Mouse (Mus musculus) heart, embryonic 13.5 days (tissue): ENCODE measurements around the gene Galm. TPM values are rescaled to one million over a fixed set of nuclear protein-coding genes. Genes with fewer than 3 reads are reported as not detected.
A peak's percentile ranks its signal among the peaks of the same experiment; 100 is the strongest.

Source experiments
- ATAC-seq: fragments of 200-750 bp; cut with Nextera tagmentation; 2 replicates; pipeline ENCODE4 v1.8.0; 2017; ENCODE audit warnings: moderate TSS enrichment; ENCODE audit not compliant: insufficient number of reproducible peaks, low FRiP score, low TSS enrichment; ENCODE audit errors: extremely low read depth
- H3K27ac ChIP-seq: fragments of 300-500 bp; sonication (generic); replicated peaks from 2 replicates; pipeline ENCODE4 v1.5.1; 2015; ENCODE audit warnings: moderate library complexity, mild to moderate bottlenecking, inconsistent platforms
- H3K27me3 ChIP-seq: fragments of 300-500 bp; sonication (generic); replicated peaks from 2 replicates; pipeline ENCODE4 v1.6.1; 2015; ENCODE audit warnings: mild to moderate bottlenecking, inconsistent platforms
- H3K36me3 ChIP-seq: fragments of 300-500 bp; sonication (generic); 2 replicates; pipeline ENCODE4 v1.6.1; 2015; ENCODE audit warnings: mild to moderate bottlenecking, inconsistent platforms
- H3K4me1 ChIP-seq: fragments of 300-500 bp; sonication (generic); 2 replicates; pipeline ENCODE4 v1.6.1; 2015; ENCODE audit warnings: inconsistent platforms
- H3K4me2 ChIP-seq: fragments of 300-500 bp; sonication (generic); 2 replicates; pipeline ENCODE4 v1.6.1; 2015; ENCODE audit warnings: inconsistent platforms, mild to moderate bottlenecking, moderate library complexity
- H3K4me3 ChIP-seq: fragments of 300-500 bp; sonication (generic); 2 replicates; pipeline ENCODE4 v1.5.1; 2015; ENCODE audit warnings: moderate library complexity, mild to moderate bottlenecking, inconsistent platforms
- H3K9ac ChIP-seq: fragments of 300-500 bp; sonication (generic); 2 replicates; pipeline ENCODE4 v1.6.1; 2015; ENCODE audit warnings: inconsistent platforms, mild to moderate bottlenecking, moderate library complexity
- H3K9me3 ChIP-seq: fragments of 300-500 bp; sonication (generic); 2 replicates; pipeline ENCODE4 v1.6.1; 2016; ENCODE audit warnings: inconsistent platforms
- WGBS: fragments of 180-500 bp; shearing (Covaris S2); methylation state at CpG from one replicate; pipeline ENCODE4 v1.1.7; 2015; ENCODE audit warnings: mixed read lengths; 5-methylcytosine and 5-hydroxymethylcytosine counted together
- polyA plus RNA-seq: library from polyadenylated mRNA; unstranded; fragments of >200 nt; fragmentation: Nextera tagmentation; extraction: Ambion mirVana; gene quantifications from 2 replicates; pipeline ENCODE4 v1.2.1, GENCODE M21; 2015

Gene Galm
- polyA plus RNA-seq, 1 experiment from 2014 or later, result 12.1 TPM

DNA sequence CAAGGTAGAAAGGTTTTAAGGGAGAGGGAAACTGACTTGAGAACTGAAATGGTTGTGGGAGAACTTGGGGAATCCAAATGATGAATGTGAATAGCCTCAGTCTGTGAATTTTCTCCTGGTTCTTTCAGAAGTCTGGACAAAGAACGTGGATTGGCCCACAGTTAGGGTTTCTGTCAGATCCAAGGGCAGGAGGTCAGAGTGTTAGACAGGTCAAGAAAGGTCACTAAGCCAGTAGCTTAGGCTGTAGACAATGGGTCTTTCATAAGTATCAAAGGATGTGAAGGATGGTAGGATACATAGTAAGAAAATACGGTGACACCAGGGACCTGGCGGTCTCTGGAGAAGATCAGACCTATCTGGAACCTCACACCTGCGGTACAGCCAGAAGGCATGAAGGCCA is 40.2 kb downstream of the Galm start:
- 66% methylated on average over 4 of the region's 4 CpGs for WGBS
- ATAC-seq, result no peak

DNA sequence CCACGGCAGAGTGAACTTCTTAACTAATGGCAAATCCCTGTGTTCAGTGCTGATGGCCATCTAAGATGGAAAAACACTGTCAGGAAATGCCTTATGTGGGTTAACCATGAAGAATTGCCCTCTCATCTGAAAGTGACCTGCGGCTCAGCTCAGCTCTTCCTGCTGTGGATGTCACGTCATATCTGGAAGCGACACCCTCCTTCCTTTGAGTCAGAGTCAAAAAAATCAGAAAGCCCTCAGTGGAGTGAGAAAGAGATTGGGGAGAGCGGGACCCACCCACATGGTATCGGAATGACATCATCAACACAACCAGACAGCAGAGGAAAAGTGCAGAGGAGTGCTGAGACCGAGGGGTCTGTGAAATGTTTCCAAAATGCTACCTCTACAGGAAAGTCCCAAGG is 40.6 kb downstream of the Galm start:
- 29% methylated on average over 7 of the region's 7 CpGs for WGBS
- Histone ChIP-seq H3K4me1 (peaks cover 35% of the 10 kb centered on the region), H3K27me3 (no peaks in the 10 kb centered on the region), H3K27ac (peak overlapping the region; percentile 29; the same call in 1 of the 2 replicates), H3K36me3 (no peaks in the 10 kb centered on the region), H3K9ac (no peak overlapping the region), H3K4me2 (peak overlapping the region; percentile 62), H3K4me3 (0 out of 2 replicates have a peak overlapping the region, but pooled peaks have one; percentile 29), H3K9me3 (no peaks in the 10 kb centered on the region)
- no peak for ATAC-seq

More for the DNA sequence above, 40.2 kb downstream of the Galm start:
- H3K9ac ChIP-seq, result no peak overlapping the region
- no peaks in the 10 kb centered on the region for H3K36me3 ChIP-seq
- H3K27ac ChIP-seq, result no peak overlapping the region
- no peaks in the 10 kb centered on the region for H3K27me3 ChIP-seq
- H3K4me2 ChIP-seq, result no peak overlapping the region
- no peaks in the 10 kb centered on the region for H3K9me3 ChIP-seq
- peaks cover 35% of the 10 kb centered on the region for H3K4me1 ChIP-seq
- no peak overlapping the region for H3K4me3 ChIP-seq

DNA sequence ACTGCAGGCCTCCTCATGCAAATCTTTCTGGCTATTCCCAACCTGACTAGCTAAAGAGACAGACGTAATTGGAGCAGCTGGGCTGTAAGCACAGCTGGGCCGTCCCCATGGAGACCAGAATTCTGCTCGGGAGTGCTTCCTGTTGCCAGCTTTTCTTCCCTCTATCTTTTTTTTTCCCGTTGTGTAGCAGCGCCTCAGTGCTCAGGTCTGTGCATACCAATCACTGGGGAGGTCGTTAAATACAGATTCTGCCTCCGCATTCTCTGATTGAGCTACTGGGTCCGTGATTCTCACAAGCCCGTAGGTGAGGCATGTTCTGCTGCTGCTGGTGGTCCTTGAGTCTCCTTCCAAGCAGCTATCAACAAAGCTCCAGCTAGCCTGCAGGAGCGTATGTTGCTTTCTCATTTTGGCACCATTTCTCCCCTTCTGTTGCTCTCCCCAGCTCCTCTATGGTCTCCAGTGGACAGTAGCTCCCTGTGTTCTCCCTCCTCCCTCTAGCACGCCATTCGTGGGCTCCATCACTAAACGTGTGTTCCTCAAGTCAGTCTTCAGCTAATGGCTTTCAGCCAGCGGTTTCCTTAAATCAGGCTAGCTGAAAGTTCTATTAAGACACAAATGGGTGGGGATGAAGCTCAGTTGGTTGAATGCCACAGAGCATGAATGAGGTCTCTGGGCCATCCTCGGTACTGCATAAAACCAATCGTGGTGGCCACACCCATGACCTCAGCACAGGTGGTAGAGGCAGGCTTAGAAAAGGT is 41.3 kb downstream of the Galm start:
- ATAC-seq, result no peak
- Histone ChIP-seq H3K36me3 (no peaks in the 10 kb centered on the region), H3K27ac (peak overlapping the region; percentile 29), H3K9ac (peak overlapping the region; percentile 69), H3K4me3 (peak overlapping the region; percentile 29), H3K9me3 (no peaks in the 10 kb centered on the region), H3K4me2 (peak overlapping the region; percentile 62), H3K27me3 (no peaks in the 10 kb centered on the region), H3K4me1 (peaks cover 35% of the 10 kb centered on the region)
- 22% methylated on average over 16 of the region's 16 CpGs for WGBS

- WGBS, result 85% methylated on average over 6 of the region's 6 CpGs
- no peak for ATAC-seq
Observed at GRCm38 (mm10) chr17:80169792-80170191, 42.5 kb downstream of the Galm start.

GRCm38 (mm10) chr17:80170951-80171350 is 43.7 kb downstream of the Galm start:
- ATAC-seq, result no peak

More at GRCm38 (mm10) chr17:80169792-80170191, 42.5 kb downstream of the Galm start:
- H3K9ac ChIP-seq, result no peak overlapping the region
- H3K4me2 ChIP-seq, result no peak overlapping the region
- peaks cover 37% of the 10 kb centered on the region for H3K4me1 ChIP-seq
- H3K27me3 ChIP-seq, result no peaks in the 10 kb centered on the region
- no peak overlapping the region for H3K4me3 ChIP-seq
- no peak overlapping the region for H3K27ac ChIP-seq
- no peaks in the 10 kb centered on the region for H3K9me3 ChIP-seq
- H3K36me3 ChIP-seq, result no peaks in the 10 kb centered on the region

DNA sequence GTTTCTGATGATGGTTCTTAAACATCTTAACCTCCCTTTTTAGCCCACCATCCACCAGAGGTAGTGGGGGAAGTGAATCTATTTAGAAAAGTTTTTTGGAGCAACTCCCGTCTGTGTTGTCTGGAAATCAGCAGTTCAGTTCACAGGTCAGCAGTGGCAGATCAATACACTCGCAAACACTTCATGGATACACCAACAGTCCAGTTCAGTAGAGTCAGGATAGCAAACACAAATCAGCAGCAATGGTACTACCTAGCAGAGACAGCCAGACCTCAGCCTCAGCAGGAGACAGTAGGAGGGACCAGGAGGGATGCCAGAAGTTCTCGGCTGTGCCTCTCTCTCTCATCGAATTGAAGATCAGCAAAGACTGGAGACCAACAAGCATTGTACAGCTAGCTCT is 44.7 kb downstream of the Galm start:
- Histone ChIP-seq H3K9me3 (no peaks in the 10 kb centered on the region), H3K9ac (no peak overlapping the region), H3K4me3 (no peak overlapping the region), H3K27ac (no peak overlapping the region), H3K27me3 (no peaks in the 10 kb centered on the region), H3K4me2 (no peak overlapping the region), H3K36me3 (no peaks in the 10 kb centered on the region), H3K4me1 (peaks cover 30% of the 10 kb centered on the region)
- ATAC-seq, result no peak
- WGBS, result 78% methylated on average over 4 of the region's 4 CpGs

More at GRCm38 (mm10) chr17:80170951-80171350, 43.7 kb downstream of the Galm start:
- Histone ChIP-seq H3K27ac (no peak overlapping the region), H3K4me1 (peaks cover 33% of the 10 kb centered on the region), H3K4me2 (no peak overlapping the region), H3K36me3 (no peaks in the 10 kb centered on the region), H3K27me3 (no peaks in the 10 kb centered on the region), H3K9ac (no peak overlapping the region), H3K9me3 (no peaks in the 10 kb centered on the region), H3K4me3 (no peak overlapping the region)
- WGBS, result 86% methylated on average over 7 of the region's 7 CpGs

DNA sequence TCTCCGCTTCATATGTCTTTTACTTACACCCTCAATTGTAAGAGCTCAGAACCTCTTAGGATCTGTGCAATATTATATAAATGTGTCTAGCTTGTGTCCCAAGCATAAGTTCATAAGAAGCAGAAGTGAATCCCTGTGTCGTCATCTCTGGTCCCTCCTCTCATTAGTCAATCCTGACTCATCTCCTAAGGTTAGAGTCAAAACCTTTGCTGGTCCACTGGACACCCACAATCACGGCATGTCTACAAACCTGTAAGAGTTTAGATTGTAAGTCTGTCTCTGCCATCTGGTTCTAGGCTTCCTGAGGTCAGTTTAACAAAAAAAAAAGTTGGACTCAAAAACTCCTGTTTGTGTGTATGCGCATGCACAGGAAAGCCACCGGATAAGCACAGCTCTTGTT is 45.5 kb downstream of the Galm start:
- Histone ChIP-seq H3K27me3 (no peaks in the 10 kb centered on the region), H3K27ac (no peak overlapping the region), H3K4me1 (peaks cover 22% of the 10 kb centered on the region), H3K4me3 (no peak overlapping the region), H3K4me2 (no peak overlapping the region), H3K9me3 (no peaks in the 10 kb centered on the region), H3K36me3 (no peaks in the 10 kb centered on the region), H3K9ac (no peak overlapping the region)
- 75% methylated on average over 5 of the region's 5 CpGs for WGBS
- ATAC-seq, result no peak

DNA sequence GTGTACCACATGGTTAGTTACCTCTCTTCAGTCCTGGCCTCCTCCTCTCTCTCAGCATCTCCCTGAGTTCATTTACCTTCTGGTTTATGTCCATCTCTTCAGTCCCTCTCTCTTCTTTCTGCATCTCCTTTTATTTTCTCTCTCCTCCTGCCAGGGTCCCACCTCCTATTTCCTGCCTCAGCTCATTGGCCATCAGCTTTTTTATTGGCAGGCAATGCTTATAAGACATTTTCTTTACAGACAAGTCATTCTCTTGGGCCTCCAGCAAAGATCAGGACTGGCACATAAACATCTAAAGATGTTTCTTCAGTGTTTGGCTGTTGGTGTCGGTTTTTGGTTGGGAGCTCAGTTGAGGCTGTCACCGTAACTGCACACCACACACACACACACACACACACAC is 46.4 kb downstream of the Galm start:
- Histone ChIP-seq H3K36me3 (no peaks in the 10 kb centered on the region), H3K4me2 (no peak overlapping the region), H3K4me1 (peaks cover 12% of the 10 kb centered on the region), H3K9ac (no peak overlapping the region), H3K4me3 (no peak overlapping the region), H3K9me3 (no peaks in the 10 kb centered on the region), H3K27ac (no peak overlapping the region), H3K27me3 (no peaks in the 10 kb centered on the region)
- ATAC-seq, result no peak
- WGBS, result 80% methylated on average over 2 of the region's 2 CpGs

DNA sequence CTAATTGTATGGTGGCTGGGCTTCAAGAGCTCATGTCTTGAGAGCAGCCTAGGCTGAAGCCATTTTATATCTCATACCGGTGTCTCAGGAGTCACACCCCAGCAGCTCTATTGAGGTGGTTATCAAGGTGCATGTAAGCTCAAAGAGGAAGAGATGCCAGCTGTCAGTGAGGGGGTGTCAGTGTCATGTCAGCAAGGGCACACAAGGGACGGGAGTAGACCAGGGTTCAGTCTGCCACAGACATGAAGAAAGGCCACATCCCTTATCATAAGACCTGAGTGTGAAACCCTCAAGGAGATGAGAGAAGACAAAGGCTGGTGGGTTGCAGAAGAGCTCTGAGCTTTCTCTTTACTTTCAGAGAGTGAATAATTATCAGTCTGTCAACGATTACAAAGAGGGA is 46.9 kb downstream of the Galm start:
- no peak overlapping the region for H3K9ac ChIP-seq
- ATAC-seq, result no peak
- no peak overlapping the region for H3K4me2 ChIP-seq
- no peaks in the 10 kb centered on the region for H3K27me3 ChIP-seq
- peaks cover 8% of the 10 kb centered on the region; the same call in 1 of the 2 replicates for H3K4me1 ChIP-seq
- no peaks in the 10 kb centered on the region for H3K36me3 ChIP-seq
- no peak overlapping the region for H3K4me3 ChIP-seq
- H3K9me3 ChIP-seq, result no peaks in the 10 kb centered on the region
- WGBS, result 54% methylated on average over 3 of the region's 3 CpGs
- no peak overlapping the region for H3K27ac ChIP-seq

DNA sequence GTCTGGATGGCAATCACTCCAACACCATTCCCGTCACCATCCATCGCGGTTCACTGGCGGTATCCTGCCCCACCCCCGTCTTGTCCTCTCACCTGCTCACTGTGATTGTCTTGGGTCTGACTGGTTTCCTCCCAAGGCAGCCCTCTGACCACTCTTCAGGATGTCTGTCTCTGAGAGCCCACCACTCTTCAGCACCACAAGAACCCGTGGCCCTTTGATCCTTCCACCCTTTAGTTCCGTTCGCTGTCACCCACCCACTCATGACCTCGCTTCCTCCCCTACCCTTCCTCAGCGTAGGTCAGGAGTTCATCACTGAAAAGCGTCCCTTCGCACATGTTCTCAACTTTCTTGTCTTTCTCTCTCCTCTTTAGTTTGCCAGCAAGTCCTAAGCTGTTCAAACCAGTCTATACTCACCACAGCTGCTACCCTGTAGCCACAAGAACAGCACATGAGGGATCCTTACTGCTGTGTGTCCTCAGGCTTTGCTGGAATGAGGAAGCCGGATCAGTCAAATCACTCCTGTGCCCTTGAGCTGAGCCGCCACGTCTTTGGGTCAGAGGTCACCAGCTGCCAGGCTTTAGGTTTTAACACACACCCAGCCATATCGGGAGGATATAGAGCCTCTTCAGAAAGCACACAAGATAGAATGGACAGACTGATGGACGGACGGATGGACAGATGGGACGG is 47.6 kb downstream of the Galm start:
- Histone ChIP-seq H3K27me3 (no peaks in the 10 kb centered on the region), H3K36me3 (no peaks in the 10 kb centered on the region), H3K4me1 (peaks cover 8% of the 10 kb centered on the region; the same call in 1 of the 2 replicates), H3K9ac (no peak overlapping the region), H3K27ac (no peak overlapping the region), H3K4me2 (no peak overlapping the region), H3K4me3 (no peak overlapping the region), H3K9me3 (no peaks in the 10 kb centered on the region)
- WGBS, result 68% methylated on average over 19 of the region's 19 CpGs
- ATAC-seq, result no peak

- WGBS, result 77% methylated on average over 4 of the region's 4 CpGs
- no peak overlapping the region for H3K4me3 ChIP-seq
- no peak overlapping the region for H3K4me2 ChIP-seq
- no peak overlapping the region for H3K9ac ChIP-seq
- no peak for ATAC-seq
- H3K9me3 ChIP-seq, result no peaks in the 10 kb centered on the region
- H3K4me1 ChIP-seq, result peaks cover 8% of the 10 kb centered on the region; the same call in 1 of the 2 replicates
- H3K27ac ChIP-seq, result no peak overlapping the region
- no peaks in the 10 kb centered on the region for H3K36me3 ChIP-seq
- H3K27me3 ChIP-seq, result no peaks in the 10 kb centered on the region
Observed at GRCm38 (mm10) chr17:80175386-80175739, 48.1 kb downstream of the Galm start.
